Mouse (Mus musculus): ENCODE measurements around the gene Pstpip1. TPM values are rescaled to one million over a fixed set of nuclear protein-coding genes. Genes with fewer than 3 reads are reported as not detected.
A peak's percentile ranks its signal among the peaks of the same experiment; 100 is the strongest.

Gene Pstpip1
- polyA plus RNA-seq (2016; fragmentation: Nextera tagmentation; extraction: Ambion mirVana) = 0.88 and 0.89 TPM in 2 replicates

- Histone ChIP-seq H3K27me3 (no peaks in the 10 kb centered on the region), H3K27ac (peak within 1 kb of the TSS; percentile 84), H3K9ac (0 out of 2 replicates have a peak within 1 kb of the TSS, but pooled peaks have one; percentile 5), H3K4me2 (replicated peaks) (peak within 1 kb of the TSS; percentile 34), H3K36me3 (no peaks in the 10 kb centered on the region), H3K9me3 (no peaks in the 10 kb centered on the region), H3K4me3 (no peak within 1 kb of the TSS), H3K4me1 (peaks cover 13% of the 10 kb centered on the region)
- ATAC-seq (ENCODE audit: insufficient number of reproducible peaks, insufficient read depth, low FRiP score, low TSS enrichment) = peak; percentile 82
- 24% methylated on average over 22 of the region's 22 CpGs for WGBS
These were observed at the start of gene Pstpip1 for GRCm38 (mm10) chr9:56089778-56090520. Gene Pstpip1 (plus strand): TSS chr9:56089962.

GRCm38 (mm10) chr9:56041372-56042180, 48.2 kb upstream of the Pstpip1 start, which contains the start of gene Rcn2:
Gene Rcn2 (plus strand): TSS chr9:56041845.
- Histone ChIP-seq H3K27ac (peak within 1 kb of the TSS; percentile 97), H3K36me3 (peaks cover 22% of the 10 kb centered on the region), H3K4me1 (peaks cover 13% of the 10 kb centered on the region), H3K4me3 (peak within 1 kb of the TSS; percentile 77), H3K9me3 (no peaks in the 10 kb centered on the region), H3K4me2 (replicated peaks) (peak within 1 kb of the TSS; percentile 53), H3K27me3 (no peaks in the 10 kb centered on the region), H3K9ac (peak within 1 kb of the TSS; percentile 95)
- WGBS = 0% methylated on average over 49 of the region's 49 CpGs
- ATAC-seq (ENCODE audit: insufficient number of reproducible peaks, insufficient read depth, low FRiP score, low TSS enrichment) = peak; percentile 100

- ATAC-seq (ENCODE audit: insufficient number of reproducible peaks, insufficient read depth, low FRiP score, low TSS enrichment) = no peak; the same call in 1 of the 2 replicates
These were observed 47.6 kb upstream of the Pstpip1 start for GRCm38 (mm10) chr9:56042181-56042621.

GRCm38 (mm10) chr9:56053796-56054195, 36.0 kb upstream of the Pstpip1 start:
- Histone ChIP-seq H3K9ac (no peak overlapping the region), H3K4me3 (no peak overlapping the region), H3K36me3 (peaks cover 50% of the 10 kb centered on the region), H3K4me2 (replicated peaks) (no peak overlapping the region), H3K4me1 (0 out of 2 replicates have a peak, but pooled peaks cover 2% of the 10 kb centered on the region), H3K27ac (no peak overlapping the region), H3K27me3 (no peaks in the 10 kb centered on the region), H3K9me3 (no peaks in the 10 kb centered on the region)
- 78% methylated on average over 3 of the region's 3 CpGs for WGBS
- ATAC-seq (ENCODE audit: insufficient number of reproducible peaks, insufficient read depth, low FRiP score, low TSS enrichment) = no peak

More at GRCm38 (mm10) chr9:56042181-56042621, 47.6 kb upstream of the Pstpip1 start:
- Histone ChIP-seq H3K36me3 (peaks cover 22% of the 10 kb centered on the region), H3K27ac (peak overlapping the region; percentile 97), H3K27me3 (no peaks in the 10 kb centered on the region), H3K9ac (peak overlapping the region; percentile 95), H3K4me2 (replicated peaks) (peak overlapping the region; percentile 53), H3K4me1 (peaks cover 13% of the 10 kb centered on the region), H3K9me3 (no peaks in the 10 kb centered on the region), H3K4me3 (peak overlapping the region; percentile 77)
- WGBS = under 1% methylated on average over 16 of the region's 16 CpGs

- peaks cover 72% of the 10 kb centered on the region for H3K36me3 ChIP-seq
- H3K27me3 ChIP-seq = no peaks in the 10 kb centered on the region
- no peak overlapping the region for H3K4me3 ChIP-seq
- H3K4me1 ChIP-seq = 0 out of 2 replicates have a peak, but pooled peaks cover 2% of the 10 kb centered on the region
- no peak overlapping the region for H3K4me2 ChIP-seq (replicated peaks)
- 94% methylated on average over 6 of the region's 6 CpGs for WGBS
- no peaks in the 10 kb centered on the region for H3K9me3 ChIP-seq
- ATAC-seq (ENCODE audit: insufficient number of reproducible peaks, insufficient read depth, low FRiP score, low TSS enrichment) = no peak
- H3K9ac ChIP-seq = no peak overlapping the region
- H3K27ac ChIP-seq = no peak overlapping the region
These were observed 33.6 kb upstream of the Pstpip1 start for GRCm38 (mm10) chr9:56056147-56056546.

- Histone ChIP-seq H3K9me3 (no peaks in the 10 kb centered on the region), H3K36me3 (peaks cover 53% of the 10 kb centered on the region), H3K27me3 (no peaks in the 10 kb centered on the region), H3K27ac (no peak overlapping the region), H3K9ac (no peak overlapping the region), H3K4me3 (no peak overlapping the region), H3K4me1 (peaks cover 7% of the 10 kb centered on the region; the same call in 1 of the 2 replicates), H3K4me2 (replicated peaks) (no peak overlapping the region)
- no peak for ATAC-seq (ENCODE audit: insufficient number of reproducible peaks, insufficient read depth, low FRiP score, low TSS enrichment)
- WGBS = 91% methylated on average over 5 of the region's 5 CpGs
These were observed 27.4 kb upstream of the Pstpip1 start for GRCm38 (mm10) chr9:56062336-56062735.

GRCm38 (mm10) chr9:56065011-56065410, 24.8 kb upstream of the Pstpip1 start:
- Histone ChIP-seq H3K36me3 (peaks cover 46% of the 10 kb centered on the region), H3K4me1 (peaks cover 7% of the 10 kb centered on the region; the same call in 1 of the 2 replicates), H3K9ac (no peak overlapping the region), H3K4me3 (no peak overlapping the region), H3K27ac (0 out of 2 replicates have a peak overlapping the region, but pooled peaks have one; percentile 18), H3K27me3 (no peaks in the 10 kb centered on the region), H3K9me3 (no peaks in the 10 kb centered on the region), H3K4me2 (replicated peaks) (no peak overlapping the region)
- 59% methylated on average over 3 of the region's 3 CpGs for WGBS
- no peak for ATAC-seq (ENCODE audit: insufficient number of reproducible peaks, insufficient read depth, low FRiP score, low TSS enrichment)

- ATAC-seq (ENCODE audit: insufficient number of reproducible peaks, insufficient read depth, low FRiP score, low TSS enrichment) = no peak
- Histone ChIP-seq H3K4me1 (peaks cover 9% of the 10 kb centered on the region; the same call in 1 of the 2 replicates), H3K4me3 (no peak overlapping the region), H3K27ac (no peak overlapping the region), H3K36me3 (peaks cover 23% of the 10 kb centered on the region), H3K27me3 (no peaks in the 10 kb centered on the region), H3K9me3 (no peaks in the 10 kb centered on the region), H3K9ac (no peak overlapping the region), H3K4me2 (replicated peaks) (no peak overlapping the region)
- 90% methylated on average over 4 of the region's 4 CpGs for WGBS
These were observed 21.8 kb upstream of the Pstpip1 start for GRCm38 (mm10) chr9:56067964-56068363.

- H3K4me3 ChIP-seq = no peak overlapping the region
- no peaks in the 10 kb centered on the region for H3K9me3 ChIP-seq
- no peak overlapping the region for H3K9ac ChIP-seq
- no peaks in the 10 kb centered on the region for H3K27me3 ChIP-seq
- H3K4me1 ChIP-seq = peaks cover 9% of the 10 kb centered on the region; the same call in 1 of the 2 replicates
- 86% methylated on average over 1 of the region's 1 CpGs for WGBS
- no peak for ATAC-seq (ENCODE audit: insufficient number of reproducible peaks, insufficient read depth, low FRiP score, low TSS enrichment)
- H3K27ac ChIP-seq = no peak overlapping the region
- H3K4me2 ChIP-seq (replicated peaks) = no peak overlapping the region
- peaks cover 23% of the 10 kb centered on the region for H3K36me3 ChIP-seq
These were observed 21.1 kb upstream of the Pstpip1 start for GRCm38 (mm10) chr9:56068630-56069029.

- Histone ChIP-seq H3K27ac (0 out of 2 replicates have a peak overlapping the region, but pooled peaks have one; percentile 19), H3K9ac (no peak overlapping the region), H3K4me3 (no peak overlapping the region), H3K9me3 (no peaks in the 10 kb centered on the region), H3K27me3 (no peaks in the 10 kb centered on the region), H3K36me3 (peaks cover 16% of the 10 kb centered on the region), H3K4me1 (peaks cover 15% of the 10 kb centered on the region; the same call in 1 of the 2 replicates), H3K4me2 (replicated peaks) (no peak overlapping the region)
- no peak for ATAC-seq (ENCODE audit: insufficient number of reproducible peaks, insufficient read depth, low FRiP score, low TSS enrichment)
- 54% methylated on average over 2 of the region's 2 CpGs for WGBS
These were observed 16.9 kb upstream of the Pstpip1 start for GRCm38 (mm10) chr9:56072861-56073260.

GRCm38 (mm10) chr9:56074863-56075262, 14.9 kb upstream of the Pstpip1 start:
- no peak for ATAC-seq (ENCODE audit: insufficient number of reproducible peaks, insufficient read depth, low FRiP score, low TSS enrichment)
- no peak overlapping the region for H3K27ac ChIP-seq
- peaks cover 19% of the 10 kb centered on the region for H3K36me3 ChIP-seq

More at GRCm38 (mm10) chr9:56074863-56075262, 14.9 kb upstream of the Pstpip1 start:
- H3K4me1 ChIP-seq = peaks cover 15% of the 10 kb centered on the region; the same call in 1 of the 2 replicates
- 77% methylated on average over 12 of the region's 12 CpGs for WGBS
- no peak overlapping the region for H3K4me3 ChIP-seq
- H3K27me3 ChIP-seq = no peaks in the 10 kb centered on the region
- H3K9me3 ChIP-seq = no peaks in the 10 kb centered on the region
- H3K9ac ChIP-seq = no peak overlapping the region
- no peak overlapping the region for H3K4me2 ChIP-seq (replicated peaks)
